In the genomic region with DNA sequence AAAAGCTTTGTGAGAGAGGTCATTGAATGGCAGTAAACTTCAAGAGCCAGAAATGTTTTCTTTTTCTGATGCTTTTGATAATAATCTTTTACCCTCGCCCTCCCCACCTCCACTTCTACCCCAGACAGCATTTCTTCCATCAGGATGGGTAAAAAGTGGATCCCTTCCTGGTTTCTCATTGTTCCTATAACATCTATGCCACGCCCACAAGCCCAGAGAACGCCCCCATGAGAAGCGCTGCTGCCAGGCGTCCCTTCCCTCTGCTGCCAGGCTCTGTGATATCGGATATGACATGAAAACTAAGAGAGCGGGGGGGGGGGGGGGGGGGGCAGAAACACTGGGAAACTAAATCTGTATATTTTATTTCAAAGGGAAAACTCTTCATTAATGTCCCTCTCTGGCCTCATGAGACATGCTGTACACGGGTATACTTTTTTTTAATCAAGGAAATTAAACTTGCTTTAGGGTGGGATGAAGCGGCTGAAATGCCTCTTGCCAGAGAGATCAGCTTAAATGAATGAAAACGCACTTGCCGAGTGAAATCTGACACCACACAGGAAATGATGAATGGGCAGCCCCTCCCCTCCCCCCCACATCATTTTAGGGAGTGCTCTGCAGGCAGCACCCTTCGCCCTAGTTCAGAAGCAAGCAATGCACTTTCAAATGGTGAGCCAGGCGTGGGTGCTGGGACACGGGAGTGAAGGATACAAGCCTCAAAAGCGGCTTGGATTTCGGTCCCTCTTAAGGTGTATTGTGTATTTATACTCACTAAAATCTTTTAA, we compare ENCODE assay signal across 8 mouse cellular contexts. TPM values are rescaled to one million over a fixed set of nuclear protein-coding genes. Genes with fewer than 3 reads are reported as not detected.
DNase-seq lines count a peak whose midpoint lies in the region; ATAC-seq lines count a peak whose summit lies in the region.

No protein-coding gene starts in this region.

- no peaks in the 10 kb centered on the region for H3K36me3 ChIP-seq in heart, embryonic 10.5 days
- no peaks in the 10 kb centered on the region for H3K36me3 ChIP-seq in heart, embryonic 11.5 days (ENCODE audit: control insufficient read depth, insufficient read depth, low read length)
- no peaks in the 10 kb centered on the region for H3K36me3 ChIP-seq in limb, embryonic 13.5 days

- DNase-seq in heart, embryonic 10.5 days (ENCODE audit: low spot score), result no peak
- DNase-seq in heart, adult 9 months (ENCODE audit: low spot score in 2 of 2), result no peak
- peak; percentile 66 for DNase-seq in adrenal gland, postnatal 14 days
- peak; percentile 9 for DNase-seq in naive thymus-derived CD4-positive, alpha-beta T cell, adult 2 months (ENCODE audit: low read depth)
- no peak for DNase-seq in cerebellum, adult 9-10 months
- DNase-seq in frontal cortex, postnatal 25 days (ENCODE audit: low spot score in 2 of 2), result no peak

- H3K9me3 ChIP-seq in heart, embryonic 10.5 days, result no peaks in the 10 kb centered on the region
- H3K9me3 ChIP-seq in heart, embryonic 11.5 days (replicated peaks; ENCODE audit: control insufficient read depth, low read length), result no peaks in the 10 kb centered on the region
- no peaks in the 10 kb centered on the region for H3K9me3 ChIP-seq in limb, embryonic 13.5 days

- no peaks in the 10 kb centered on the region; the same call in 1 of the 2 replicates for H3K27me3 ChIP-seq in heart, embryonic 10.5 days (ENCODE audit: insufficient read depth, poor library complexity, severe bottlenecking)
- no peaks in the 10 kb centered on the region for H3K27me3 ChIP-seq in heart, embryonic 11.5 days (ENCODE audit: control insufficient read depth, insufficient read depth, low read length)
- H3K27me3 ChIP-seq in limb, embryonic 13.5 days, result 0 out of 2 replicates have a peak, but pooled peaks cover 3% of the 10 kb centered on the region

- peak overlapping the region; percentile 55 for H3K4me3 ChIP-seq in heart, embryonic 10.5 days
- peak overlapping the region; percentile 27 for H3K4me3 ChIP-seq in heart, embryonic 11.5 days (ENCODE audit: low read depth, low read length)
- H3K4me3 ChIP-seq in limb, embryonic 13.5 days, result peak overlapping the region; percentile 27

- peak overlapping the region; percentile 62 for H3K4me2 ChIP-seq in heart, embryonic 11.5 days
- peak overlapping the region; percentile 65 for H3K4me2 ChIP-seq in limb, embryonic 13.5 days (replicated peaks)

- peaks cover 19% of the 10 kb centered on the region for H3K4me1 ChIP-seq in heart, embryonic 10.5 days
- H3K4me1 ChIP-seq in heart, embryonic 11.5 days (ENCODE audit: control insufficient read depth, insufficient read depth, low read length), result 0 out of 2 replicates have a peak, but pooled peaks cover 2% of the 10 kb centered on the region
- H3K4me1 ChIP-seq in limb, embryonic 13.5 days, result peaks cover 51% of the 10 kb centered on the region

- ATAC-seq in heart, embryonic 11.5 days (replicated peaks; ENCODE audit: insufficient number of reproducible peaks, low FRiP score, low TSS enrichment), result peak; percentile 50; the same call in 1 of the 2 replicates
- peak; percentile 75 for ATAC-seq in limb, embryonic 13.5 days (ENCODE audit: low FRiP score, low read depth)

- no peak overlapping the region for H3K9ac ChIP-seq in heart, embryonic 11.5 days (ENCODE audit: low read depth, low read length)
- H3K9ac ChIP-seq in limb, embryonic 13.5 days, result 0 out of 2 replicates have a peak overlapping the region, but pooled peaks have one; percentile 31

- WGBS in heart, embryonic 10.5 days, result 7% methylated on average over 16 of the region's 16 CpGs
- 8% methylated on average over 15 of the region's 16 CpGs for WGBS in heart, embryonic 11.5 days (ENCODE audit: insufficient replicate concordance)
- WGBS in limb, embryonic 13.5 days, result 4% methylated on average over 15 of the region's 16 CpGs

- no peak overlapping the region for H3K27ac ChIP-seq in heart, embryonic 10.5 days
- H3K27ac ChIP-seq in heart, embryonic 11.5 days (ENCODE audit: low read depth, low read length), result no peak overlapping the region
- no peak overlapping the region; the same call in 1 of the 2 replicates for H3K27ac ChIP-seq in limb, embryonic 13.5 days

RNA-seq across cellular contexts. Expression of gene Aldh1a3, which starts 22.8 kb away (rescaled TPM):
- 0.95 and 1.6 TPM in 2 replicates for polyA plus RNA-seq in heart, embryonic 10.5 days (2016; fragmentation: Nextera tagmentation; extraction: Ambion mirVana)
- 10.9 and 12.6 TPM in 2 replicates for total RNA-seq in adrenal gland, postnatal 14 days (2021)
- polyA plus RNA-seq in heart, embryonic 11.5 days (2014; fragmentation: Nextera tagmentation; extraction: Ambion mirVana), result 0.56 and 0.76 TPM in 2 replicates
- polyA plus RNA-seq in limb, embryonic 13.5 days (2015; fragmentation: Nextera tagmentation; extraction: Ambion mirVana), result 9.9 and 10.6 TPM in 2 replicates

Comparison
In these comparisons a context has a peak if more than half of its experiments do, and no peak if none do; other contexts are left out.
1. DNase-seq: peak in adrenal gland, postnatal 14 days (single experiment) and naive thymus-derived CD4-positive, alpha-beta T cell, adult 2 months (single experiment); none in heart, embryonic 10.5 days (single experiment), heart, adult 9 months (0 of 2), cerebellum, adult 9-10 months (single experiment) and frontal cortex, postnatal 25 days (0 of 2).
2. Peak in every context shown above with its lines, with median percentiles within 50 percentile points of each other: H3K4me3 ChIP-seq.